Mouse (Mus musculus) MEL (cell line): ENCODE results near the gene Tmem198.

ENCODE experiments used
- CHD1 ChIP-seq: IDR thresholded peaks from 2 replicates; pipeline ENCODE4 v1.6.1; 2012; ENCODE audit warnings: low read depth, mild to moderate bottlenecking, inconsistent platforms, low read length, improper control_type of control experiment
- CTCF ChIP-seq, 3 experiments: IDR thresholded peaks in 2 of 3; conservative IDR thresholded peaks in 1 of 3; 2 replicates each; pipeline ENCODE4 v1.5.1; 2011 to 2012; ENCODE audit warnings: low read length in 3 of 3, low read depth in 2 of 3, mild to moderate bottlenecking in 2 of 3, improper control_type of control experiment in 1 of 3, inconsistent platforms in 1 of 3, mixed read lengths in 1 of 3, moderate library complexity in 1 of 3; ENCODE audit not compliant: control insufficient read depth in 1 of 3, insufficient read depth in 1 of 3, poor library complexity in 1 of 3, severe bottlenecking in 1 of 3
- E2F4 ChIP-seq: IDR thresholded peaks from 2 replicates; pipeline ENCODE4 v1.6.1; 2011; ENCODE audit warnings: low read depth, low read length, improper control_type of control experiment, borderline replicate concordance
- EP300 ChIP-seq, 2 experiments: IDR thresholded peaks; 2 replicates each; pipeline ENCODE4 v1.6.1; 2011; ENCODE audit warnings: improper control_type of control experiment in 2 of 2, low read length in 2 of 2, low read depth in 1 of 2, mild to moderate bottlenecking in 1 of 2
- HCFC1 ChIP-seq: IDR thresholded peaks from 2 replicates; pipeline ENCODE4 v1.6.1; 2012; ENCODE audit warnings: low read depth, mild to moderate bottlenecking, inconsistent platforms, low read length, improper control_type of control experiment, moderate library complexity
- MYB ChIP-seq: IDR thresholded peaks from 2 replicates; pipeline ENCODE4 v1.6.1; 2011; ENCODE audit warnings: mild to moderate bottlenecking, low read depth, low read length, improper control_type of control experiment
- NRF1 ChIP-seq: IDR thresholded peaks from 2 replicates; pipeline ENCODE4 v1.6.1; 2014; ENCODE audit warnings: low read depth, mild to moderate bottlenecking, inconsistent platforms, low read length, improper control_type of control experiment, moderate library complexity; ENCODE audit not compliant: poor library complexity, insufficient read depth, severe bottlenecking
- POLR2A ChIP-seq, 2 experiments: IDR thresholded peaks; 2 replicates each; pipeline ENCODE4 v1.6.1; 2011 to 2012; ENCODE audit warnings: low read length in 2 of 2, mild to moderate bottlenecking in 2 of 2, control low read depth in 1 of 2, improper control_type of control experiment in 1 of 2, low read depth in 1 of 2, moderate library complexity in 1 of 2; ENCODE audit not compliant: control insufficient read depth in 1 of 2, insufficient read depth in 1 of 2, poor library complexity in 1 of 2
- SIN3A ChIP-seq: IDR thresholded peaks from 2 replicates; pipeline ENCODE4 v1.6.1; 2012; ENCODE audit warnings: low read length, improper control_type of control experiment, inconsistent platforms
- ZC3H11A ChIP-seq: IDR thresholded peaks from 2 replicates; pipeline ENCODE4 v1.6.1; 2012; ENCODE audit warnings: low read depth, mild to moderate bottlenecking, inconsistent platforms, low read length, improper control_type of control experiment

- TF ChIP-seq EP300 (IDR thresholded peaks at IDR 0.05; ENCODE audit: low read depth in 1 of 2, low read length in 2 of 2) = no peak
- TF ChIP-seq NRF1 = no peak
- TF ChIP-seq CHD1 = no peak
- no peak for TF ChIP-seq E2F4
- no peak for TF ChIP-seq POLR2A (IDR thresholded peaks at IDR 0.05; ENCODE audit: control insufficient read depth in 1 of 2, insufficient read depth in 1 of 2, low read depth in 1 of 2, low read length in 2 of 2, poor library complexity in 1 of 2)
- no peak for TF ChIP-seq HCFC1
- no peak for TF ChIP-seq MYB
- TF ChIP-seq ZC3H11A = no peak
- TF ChIP-seq SIN3A = no peak
- no peak for TF ChIP-seq CTCF (IDR thresholded peaks at IDR 0.05 in 2 of 3, conservative IDR thresholded peaks at IDR 0.05 in 1 of 3; ENCODE audit: control insufficient read depth in 1 of 3, insufficient read depth in 1 of 3, low read depth in 2 of 3, low read length in 3 of 3, poor library complexity in 1 of 3, severe bottlenecking in 1 of 3)
Measured at GRCm38 (mm10) chr1:75444208-75444607, 35.1 kb upstream of the Tmem198 start.
